Mouse (Mus musculus): ENCODE measurements around the gene Olfr1276. TPM values are rescaled to one million over a fixed set of nuclear protein-coding genes. Genes with fewer than 3 reads are reported as not detected.

Olfr1276 gene
- not detected in 2 replicates for polyA plus RNA-seq (2015; fragmentation: Nextera tagmentation; extraction: Ambion mirVana)

- Histone ChIP-seq H3K36me3 (no peaks in the 10 kb centered on the region), H3K4me1 (no peaks in the 10 kb centered on the region), H3K9ac (replicated peaks) (no peak within 1 kb of the TSS), H3K9me3 (replicated peaks) (no peaks in the 10 kb centered on the region), H3K4me3 (replicated peaks) (no peak within 1 kb of the TSS), H3K27me3 (replicated peaks) (no peaks in the 10 kb centered on the region), H3K4me2 (no peak within 1 kb of the TSS), H3K27ac (replicated peaks) (no peak within 1 kb of the TSS)
- ATAC-seq (ENCODE audit: low FRiP score): no peak
Observed at GRCm38 (mm10) chr2:111254216-111254615, at the start of gene Olfr1276. TSS of gene Olfr1276 (plus strand) at chr2:111254516.

DNA sequence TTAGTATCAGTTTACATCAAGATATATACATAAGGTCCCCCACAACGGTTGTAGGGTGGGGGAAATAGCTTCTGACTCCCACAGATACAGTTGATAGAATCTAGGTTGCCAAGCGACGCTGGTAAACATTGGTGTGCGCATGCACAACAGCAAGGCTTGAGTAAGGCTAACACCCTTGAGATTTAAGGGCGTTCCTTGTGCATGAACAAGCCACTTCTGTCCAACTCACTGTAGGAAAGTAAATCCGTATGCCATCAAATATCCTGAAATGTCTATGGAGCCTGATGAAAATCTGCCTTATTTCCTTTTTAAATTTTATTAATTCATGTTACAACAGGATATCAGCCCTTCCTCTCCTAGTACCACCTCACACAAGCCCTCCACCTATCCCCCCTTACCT lies 24.8 kb upstream of the Olfr1276 start, which contains the start of gene 4930430A15Rik:
Gene 4930430A15Rik, minus strand, starts transcription at position 101 of the 400 bp plus-strand sequence.
- Histone ChIP-seq H3K4me1 (no peaks in the 10 kb centered on the region), H3K27me3 (replicated peaks) (no peaks in the 10 kb centered on the region), H3K27ac (replicated peaks) (no peak within 1 kb of the TSS), H3K4me3 (replicated peaks) (no peak within 1 kb of the TSS), H3K36me3 (no peaks in the 10 kb centered on the region), H3K9me3 (replicated peaks) (no peaks in the 10 kb centered on the region), H3K9ac (replicated peaks) (no peak within 1 kb of the TSS), H3K4me2 (no peak within 1 kb of the TSS)
- no peak for ATAC-seq (ENCODE audit: low FRiP score)
- WGBS: 86% methylated on average over 6 of the region's 6 CpGs

- Histone ChIP-seq H3K4me3 (replicated peaks) (no peak within 1 kb of the TSS), H3K27me3 (replicated peaks) (no peaks in the 10 kb centered on the region), H3K27ac (replicated peaks) (no peak within 1 kb of the TSS), H3K9ac (replicated peaks) (no peak within 1 kb of the TSS), H3K36me3 (no peaks in the 10 kb centered on the region), H3K4me1 (no peaks in the 10 kb centered on the region), H3K9me3 (replicated peaks) (no peaks in the 10 kb centered on the region), H3K4me2 (no peak within 1 kb of the TSS)
- WGBS: 79% methylated on average over 1 of the region's 1 CpGs
- no peak for ATAC-seq (ENCODE audit: low FRiP score)
Observed at GRCm38 (mm10) chr2:111235186-111235585, 19.1 kb upstream of the Olfr1276 start, which contains the start of gene Olfr1275. TSS of gene Olfr1275 (minus strand) at chr2:111235286.

- WGBS: 86% methylated on average over 2 of the region's 2 CpGs
- Histone ChIP-seq H3K4me2 (no peak within 1 kb of the TSS), H3K36me3 (no peaks in the 10 kb centered on the region), H3K9me3 (replicated peaks) (no peaks in the 10 kb centered on the region), H3K9ac (replicated peaks) (no peak within 1 kb of the TSS), H3K27ac (replicated peaks) (no peak within 1 kb of the TSS), H3K27me3 (replicated peaks) (no peaks in the 10 kb centered on the region), H3K4me3 (replicated peaks) (no peak within 1 kb of the TSS), H3K4me1 (no peaks in the 10 kb centered on the region)
- no peak for ATAC-seq (ENCODE audit: low FRiP score)
Observed at GRCm38 (mm10) chr2:111274006-111274405, 19.7 kb downstream of the Olfr1276 start, which contains the start of gene Olfr1277. TSS of gene Olfr1277 (minus strand) at chr2:111274106.

GRCm38 (mm10) chr2:111289836-111290235 lies 35.5 kb downstream of the Olfr1276 start, which contains the start of gene Olfr1278:
TSS of gene Olfr1278 (plus strand) at chr2:111290136.
- ATAC-seq (ENCODE audit: low FRiP score): no peak
- H3K4me3 ChIP-seq (replicated peaks): no peak within 1 kb of the TSS
- H3K4me2 ChIP-seq: no peak within 1 kb of the TSS
- no peak within 1 kb of the TSS for H3K27ac ChIP-seq (replicated peaks)
- no peaks in the 10 kb centered on the region for H3K4me1 ChIP-seq
- H3K27me3 ChIP-seq (replicated peaks): no peaks in the 10 kb centered on the region
- no peaks in the 10 kb centered on the region for H3K36me3 ChIP-seq
- no peaks in the 10 kb centered on the region for H3K9me3 ChIP-seq (replicated peaks)
- H3K9ac ChIP-seq (replicated peaks): no peak within 1 kb of the TSS

- no peaks in the 10 kb centered on the region for H3K36me3 ChIP-seq
- H3K4me2 ChIP-seq: no peak overlapping the region
- no peaks in the 10 kb centered on the region for H3K9me3 ChIP-seq (replicated peaks)
- H3K9ac ChIP-seq (replicated peaks): no peak overlapping the region
- no peak overlapping the region for H3K27ac ChIP-seq (replicated peaks)
- H3K4me1 ChIP-seq: no peaks in the 10 kb centered on the region
- no peak for ATAC-seq (ENCODE audit: low FRiP score)
- no peak overlapping the region for H3K4me3 ChIP-seq (replicated peaks)
- no peaks in the 10 kb centered on the region for H3K27me3 ChIP-seq (replicated peaks)
Observed at GRCm38 (mm10) chr2:111298541-111298940, 44.2 kb downstream of the Olfr1276 start.

DNA sequence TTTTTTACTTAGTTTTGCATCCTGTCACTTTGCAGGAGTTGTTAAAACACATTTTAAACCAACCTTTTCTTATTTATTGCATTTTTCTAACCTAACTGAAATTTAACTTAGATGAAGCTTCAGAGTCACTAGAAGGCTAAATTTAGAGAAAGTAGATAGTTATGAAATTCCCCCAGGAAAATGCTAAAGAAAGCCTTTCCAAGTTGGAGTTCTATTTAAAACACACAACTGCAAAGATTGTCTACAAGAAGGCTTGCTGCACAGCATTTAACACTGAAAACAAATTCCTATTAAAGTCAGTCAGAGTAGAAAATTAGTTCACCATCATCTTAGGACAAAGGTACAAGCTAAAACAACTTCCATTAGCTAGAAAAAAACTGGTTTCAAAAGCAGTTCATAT lies 46.1 kb downstream of the Olfr1276 start, which contains the start of gene Olfr1279:
Gene Olfr1279, plus strand, starts transcription at position 262 of the 400 bp plus-strand sequence.
- no peak within 1 kb of the TSS for H3K27ac ChIP-seq (replicated peaks)
- no peaks in the 10 kb centered on the region for H3K4me1 ChIP-seq
- no peak within 1 kb of the TSS for H3K4me2 ChIP-seq
- H3K9ac ChIP-seq (replicated peaks): no peak within 1 kb of the TSS
- no peaks in the 10 kb centered on the region for H3K9me3 ChIP-seq (replicated peaks)
- H3K36me3 ChIP-seq: no peaks in the 10 kb centered on the region
- no peaks in the 10 kb centered on the region for H3K27me3 ChIP-seq (replicated peaks)
- ATAC-seq (ENCODE audit: low FRiP score): no peak
- H3K4me3 ChIP-seq (replicated peaks): no peak within 1 kb of the TSS

Other genes starting within 250 kb of the Olfr1276 start
- gene Gm13941, start 148.5 kb upstream of the Olfr1276 start, polyA plus RNA-seq (2015; fragmentation: Nextera tagmentation; extraction: Ambion mirVana): not detected in 2 replicates
- not detected in 2 replicates for gene Gm15130, start 101.6 kb upstream of the Olfr1276 start, polyA plus RNA-seq (2015; fragmentation: Nextera tagmentation; extraction: Ambion mirVana)
- gene 4930430A15Rik, start 24.9 kb upstream of the Olfr1276 start, polyA plus RNA-seq (2015; fragmentation: Nextera tagmentation; extraction: Ambion mirVana): not detected in 2 replicates
- not detected in 2 replicates for gene Olfr1275, start 19.2 kb upstream of the Olfr1276 start, polyA plus RNA-seq (2015; fragmentation: Nextera tagmentation; extraction: Ambion mirVana)
- not detected in 2 replicates for gene Olfr1277, start 19.6 kb downstream of the Olfr1276 start, polyA plus RNA-seq (2015; fragmentation: Nextera tagmentation; extraction: Ambion mirVana)
- not detected in 2 replicates for gene Olfr1278, start 35.6 kb downstream of the Olfr1276 start, polyA plus RNA-seq (2015; fragmentation: Nextera tagmentation; extraction: Ambion mirVana)
- gene Olfr1279, start 46.1 kb downstream of the Olfr1276 start, polyA plus RNA-seq (2015; fragmentation: Nextera tagmentation; extraction: Ambion mirVana): not detected in 2 replicates
- gene Olfr1280, start 59.5 kb downstream of the Olfr1276 start, polyA plus RNA-seq (2015; fragmentation: Nextera tagmentation; extraction: Ambion mirVana): not detected in 2 replicates
- gene Olfr1281, start 72.0 kb downstream of the Olfr1276 start, polyA plus RNA-seq (2015; fragmentation: Nextera tagmentation; extraction: Ambion mirVana): not detected in 2 replicates
- not detected in 2 replicates for gene Olfr1282, start 81.6 kb downstream of the Olfr1276 start, polyA plus RNA-seq (2015; fragmentation: Nextera tagmentation; extraction: Ambion mirVana)
- not detected in 2 replicates for gene Olfr1283, start 112.3 kb downstream of the Olfr1276 start, polyA plus RNA-seq (2015; fragmentation: Nextera tagmentation; extraction: Ambion mirVana)
- not detected in 2 replicates for gene Olfr1284, start 121.0 kb downstream of the Olfr1276 start, polyA plus RNA-seq (2015; fragmentation: Nextera tagmentation; extraction: Ambion mirVana)
- gene Olfr1286, start 168.6 kb downstream of the Olfr1276 start, polyA plus RNA-seq (2015; fragmentation: Nextera tagmentation; extraction: Ambion mirVana): not detected in 2 replicates
- gene Olfr1287, start 194.6 kb downstream of the Olfr1276 start, polyA plus RNA-seq (2015; fragmentation: Nextera tagmentation; extraction: Ambion mirVana): not detected in 2 replicates
- not detected in 2 replicates for gene Olfr1288, start 219.6 kb downstream of the Olfr1276 start, polyA plus RNA-seq (2015; fragmentation: Nextera tagmentation; extraction: Ambion mirVana)
- gene Olfr1289, start 226.3 kb downstream of the Olfr1276 start, polyA plus RNA-seq (2015; fragmentation: Nextera tagmentation; extraction: Ambion mirVana): not detected in 2 replicates
- not detected in 2 replicates for gene Olfr1290, start 239.3 kb downstream of the Olfr1276 start, polyA plus RNA-seq (2015; fragmentation: Nextera tagmentation; extraction: Ambion mirVana)
- gene Olfr1291-ps1, start 242.7 kb downstream of the Olfr1276 start, polyA plus RNA-seq (2015; fragmentation: Nextera tagmentation; extraction: Ambion mirVana): not detected in 2 replicates